Mouse (Mus musculus): Measurements from ENCODE around the gene Eif4g3. TPM values are rescaled to one million over a fixed set of nuclear protein-coding genes. Genes with fewer than 3 reads are reported as not detected.

Eif4g3 gene
- polyA plus RNA-seq (2017; shearing (Covaris generic)): 73.6 TPM

GRCm38 (mm10) chr4:137992890-137993289 lies at the start of gene Eif4g3:
Gene Eif4g3 (plus strand): TSS chr4:137993022.

GRCm38 (mm10) chr4:138216200-138216890 lies 223.5 kb downstream of the Eif4g3 start, which contains the start of gene Hp1bp3:
Gene Hp1bp3 (plus strand): TSS chr4:138216296.

GRCm38 (mm10) chr4:138250088-138250960 lies 257.5 kb downstream of the Eif4g3 start, which contains the start of the genes Sh2d5 and Kif17:
Gene Sh2d5 (plus strand): TSS chr4:138250403.
Gene Kif17 (plus strand): TSS chr4:138250435.

Other genes starting within 250 kb of the Eif4g3 start
- gene Alpl, start 196.6 kb upstream of the Eif4g3 start, polyA plus RNA-seq (2017; shearing (Covaris generic)): not detected
- 24.7 TPM for gene Ece1, start 130.8 kb upstream of the Eif4g3 start, polyA plus RNA-seq (2017; shearing (Covaris generic))
- 210 TPM for gene Hp1bp3, start 223.3 kb downstream of the Eif4g3 start, polyA plus RNA-seq (2017; shearing (Covaris generic))